Mouse (Mus musculus) right cerebral cortex, postnatal 10 days (tissue): ENCODE data around the gene Cmtm8.
A peak's percentile ranks its signal among the peaks of the same experiment; 100 is the strongest.

Experiments
- DNase-seq, 2 experiments: peaks; one replicate each; pipeline ENCODE4 v3.0.0; 2021; ENCODE audit warnings: low spot score in 2 of 2

Gene Cmtm8

GRCm38 (mm10) chr9:114821548-114822289 is 22.2 kb downstream of the Cmtm8 start:
- no peak for DNase-seq

GRCm38 (mm10) chr9:114818918-114819317 is 25.0 kb downstream of the Cmtm8 start:
- no peak for DNase-seq

GRCm38 (mm10) chr9:114817012-114817411 is 26.9 kb downstream of the Cmtm8 start:
- no peak for DNase-seq

- DNase-seq = no peak
These were observed 27.8 kb downstream of the Cmtm8 start for GRCm38 (mm10) chr9:114816121-114816520.

- DNase-seq = no peak
These were observed 28.6 kb downstream of the Cmtm8 start for GRCm38 (mm10) chr9:114815315-114815714.

- no peak for DNase-seq
These were observed 32.0 kb downstream of the Cmtm8 start for GRCm38 (mm10) chr9:114812001-114812400.

- no peak for DNase-seq
These were observed 33.1 kb downstream of the Cmtm8 start for GRCm38 (mm10) chr9:114810837-114811236.

- DNase-seq = no peak
These were observed 35.3 kb downstream of the Cmtm8 start for GRCm38 (mm10) chr9:114808671-114809070.

- no peak for DNase-seq
These were observed 36.7 kb downstream of the Cmtm8 start for GRCm38 (mm10) chr9:114807261-114807660.

GRCm38 (mm10) chr9:114805151-114805671 is 38.7 kb downstream of the Cmtm8 start:
- peak; percentile 55 to 65 for DNase-seq

- no peak for DNase-seq
These were observed 41.8 kb downstream of the Cmtm8 start for GRCm38 (mm10) chr9:114802191-114802590.

- DNase-seq = no peak
These were observed 42.7 kb downstream of the Cmtm8 start for GRCm38 (mm10) chr9:114801301-114801700.

- no peak for DNase-seq
These were observed 44.4 kb downstream of the Cmtm8 start for GRCm38 (mm10) chr9:114799498-114800107.

- no peak for DNase-seq
These were observed 45.1 kb downstream of the Cmtm8 start for GRCm38 (mm10) chr9:114798845-114799244.

GRCm38 (mm10) chr9:114797329-114798004 is 46.5 kb downstream of the Cmtm8 start:
- DNase-seq = peak; percentile 90 to 93

GRCm38 (mm10) chr9:114796473-114797050 is 47.4 kb downstream of the Cmtm8 start:
- DNase-seq = no peak

- no peak for DNase-seq
These were observed 49.5 kb downstream of the Cmtm8 start for GRCm38 (mm10) chr9:114794491-114794890.

GRCm38 (mm10) chr9:114793764-114794295 is 50.1 kb downstream of the Cmtm8 start:
- no peak for DNase-seq

GRCm38 (mm10) chr9:114789989-114790388 is 54.0 kb downstream of the Cmtm8 start:
- DNase-seq = no peak

GRCm38 (mm10) chr9:114789557-114789956 is 54.4 kb downstream of the Cmtm8 start:
- peak; percentile 42 to 59 for DNase-seq

GRCm38 (mm10) chr9:114788697-114789096 is 55.3 kb downstream of the Cmtm8 start:
- no peak for DNase-seq

- no peak for DNase-seq
These were observed 56.2 kb downstream of the Cmtm8 start for GRCm38 (mm10) chr9:114787716-114788115.
